ENCODE assay signal across 18 mouse cellular contexts in genomic region chr2:77515654-77516053, GRCm38 (mm10).
DNase-seq lines count a peak whose midpoint lies in the region; ATAC-seq and TF ChIP-seq lines count a peak whose summit lies in the region.
"Had no signal": no experiment of that assay in that cellular context is flagged by ENCODE, and none has a peak within 500 bp of the region (broad histone marks: within the 10 kb centered on the region; RNA-seq: fewer than 3 reads in every experiment).

No protein-coding gene starts in this region.

- no peaks in the 10 kb centered on the region for H3K4me1 ChIP-seq in hindbrain, embryonic 11.5 days (replicated peaks; ENCODE audit: control insufficient read depth, insufficient read depth, low read length)
- H3K4me1 ChIP-seq in hindbrain, embryonic 12.5 days, result peaks cover 13% of the 10 kb centered on the region
- H3K4me1 ChIP-seq in liver, embryonic 14.5 days (replicated peaks; ENCODE audit: control insufficient read depth in 2 of 2, insufficient read depth in 2 of 2, low read length in 1 of 2), result peaks cover 19 to 36% of the 10 kb centered on the region in 2 experiments
- H3K4me1 ChIP-seq in stomach, embryonic 15.5 days, result peaks cover 3% of the 10 kb centered on the region; the same call in 1 of the 2 replicates

- WGBS in hindbrain, embryonic 11.5 days, result 66% methylated on average over 6 of the region's 6 CpGs
- WGBS in hindbrain, embryonic 12.5 days, result 59% methylated on average over 6 of the region's 6 CpGs
- WGBS in liver, embryonic 14.5 days (ENCODE audit: insufficient replicate concordance), result 4% methylated on average over 6 of the region's 6 CpGs
- WGBS in stomach, embryonic 15.5 days, result 53% methylated on average over 6 of the region's 6 CpGs

- DNase-seq in hindbrain, embryonic 11.5 days (ENCODE audit: low spot score), result no peak
- peak; percentile 55 to 72 (median 68) for DNase-seq in liver, embryonic 14.5 days (ENCODE audit: low read depth in 3 of 3, low spot score in 3 of 3)
- DNase-seq in cerebellum, adult 9-10 months, result no peak
- DNase-seq in layer of hippocampus, adult 9-10 months (ENCODE audit: low spot score), result no peak
- no peak for DNase-seq in frontal cortex, postnatal 10 days (ENCODE audit: low spot score in 2 of 2)
- DNase-seq: adrenal gland, postnatal 36 days; gastrocnemius, adult 2 months; heart, adult 2 months; lung, postnatal 36 days; right cerebral cortex, postnatal 4 days; thymus, postnatal 36 days had no signal

- H3K9me3 ChIP-seq in hindbrain, embryonic 11.5 days (ENCODE audit: control insufficient read depth, low read length), result no peaks in the 10 kb centered on the region
- H3K9me3 ChIP-seq in hindbrain, embryonic 12.5 days (replicated peaks), result no peaks in the 10 kb centered on the region
- no peaks in the 10 kb centered on the region for H3K9me3 ChIP-seq in liver, embryonic 14.5 days (ENCODE audit: control insufficient read depth, low read length)
- H3K9me3 ChIP-seq in stomach, embryonic 15.5 days, result no peaks in the 10 kb centered on the region
- H3K9me3 ChIP-seq: midbrain, embryonic 15.5 days had no signal

- H3K4me3 ChIP-seq in hindbrain, embryonic 11.5 days (ENCODE audit: low read depth, low read length), result no peak overlapping the region
- H3K4me3 ChIP-seq in hindbrain, embryonic 12.5 days, result no peak overlapping the region
- H3K4me3 ChIP-seq in liver, embryonic 14.5 days (ENCODE audit: insufficient read depth in 1 of 2, low read depth in 2 of 2, low read length in 2 of 2), result no peak overlapping the region
- no peak overlapping the region for H3K4me3 ChIP-seq in stomach, embryonic 15.5 days (replicated peaks)
- H3K4me3 ChIP-seq: gastrocnemius, adult 2 months; heart, adult 2 months; layer of hippocampus, adult 2 months; midbrain, embryonic 15.5 days had no signal

- 0 out of 2 replicates have a peak, but pooled peaks have one; percentile 34 for ATAC-seq in hindbrain, embryonic 11.5 days (ENCODE audit: low FRiP score)
- no peak for ATAC-seq in hindbrain, embryonic 12.5 days (ENCODE audit: low FRiP score)
- peak; percentile 77 for ATAC-seq in erythroid progenitor cell, adult 5-6 weeks (replicated peaks; ENCODE audit: low FRiP score, poor library complexity, severe bottlenecking)
- ATAC-seq in liver, embryonic 14.5 days (ENCODE audit: insufficient read depth), result peak; percentile 90
- ATAC-seq in stomach, embryonic 15.5 days (ENCODE audit: insufficient read depth, low FRiP score, low read depth), result peak; percentile 87
- ATAC-seq: forebrain, embryonic 16.5 days; hindbrain, postnatal 0 days; midbrain, embryonic 15.5 days had no signal

- peak; percentile 91 for TF ChIP-seq EP300 in liver, embryonic 14.5 days (IDR thresholded peaks at IDR 0.05; ENCODE audit: low read depth)

- no peaks in the 10 kb centered on the region for H3K36me3 ChIP-seq in hindbrain, embryonic 11.5 days (ENCODE audit: control insufficient read depth, insufficient read depth, low read length)
- H3K36me3 ChIP-seq in hindbrain, embryonic 12.5 days, result no peaks in the 10 kb centered on the region
- no peaks in the 10 kb centered on the region for H3K36me3 ChIP-seq in liver, embryonic 14.5 days (replicated peaks; ENCODE audit: control insufficient read depth, insufficient read depth, low read depth)
- H3K36me3 ChIP-seq in stomach, embryonic 15.5 days, result no peaks in the 10 kb centered on the region
- H3K36me3 ChIP-seq: midbrain, embryonic 15.5 days had no signal

- H3K9ac ChIP-seq in hindbrain, embryonic 11.5 days (ENCODE audit: low read depth, low read length), result no peak overlapping the region
- H3K9ac ChIP-seq in hindbrain, embryonic 12.5 days, result no peak overlapping the region
- H3K9ac ChIP-seq in liver, embryonic 14.5 days (replicated peaks), result peak overlapping the region; percentile 6; the same call in 1 of the 2 replicates
- H3K9ac ChIP-seq in stomach, embryonic 15.5 days, result no peak overlapping the region
- H3K9ac ChIP-seq: midbrain, embryonic 15.5 days had no signal

- no peaks in the 10 kb centered on the region for H3K27me3 ChIP-seq in hindbrain, embryonic 11.5 days (ENCODE audit: control insufficient read depth, insufficient read depth, low read length)
- H3K27me3 ChIP-seq in hindbrain, embryonic 12.5 days, result no peaks in the 10 kb centered on the region
- no peaks in the 10 kb centered on the region for H3K27me3 ChIP-seq in liver, embryonic 14.5 days (ENCODE audit: control insufficient read depth, insufficient read depth, low read length)
- no peaks in the 10 kb centered on the region for H3K27me3 ChIP-seq in stomach, embryonic 15.5 days (replicated peaks)
- H3K27me3 ChIP-seq: midbrain, embryonic 15.5 days had no signal

- no peak for TF ChIP-seq CTCF in liver, embryonic 14.5 days (IDR thresholded peaks at IDR 0.05; ENCODE audit: low read depth)

- no peak overlapping the region for H3K27ac ChIP-seq in hindbrain, embryonic 11.5 days (ENCODE audit: low read depth, low read length)
- H3K27ac ChIP-seq in hindbrain, embryonic 12.5 days, result no peak overlapping the region
- no peak overlapping the region; the same call in 1 of the 2 replicates for H3K27ac ChIP-seq in liver, embryonic 14.5 days
- H3K27ac ChIP-seq in stomach, embryonic 15.5 days, result no peak overlapping the region
- H3K27ac ChIP-seq: gastrocnemius, adult 2 months; heart, adult 2 months; hindbrain, postnatal 0 days; layer of hippocampus, adult 2 months; midbrain, embryonic 15.5 days had no signal

- no peak overlapping the region for H3K4me2 ChIP-seq in hindbrain, embryonic 11.5 days (replicated peaks; ENCODE audit: low read depth, low read length)
- H3K4me2 ChIP-seq in hindbrain, embryonic 12.5 days (replicated peaks), result no peak overlapping the region
- H3K4me2 ChIP-seq in liver, embryonic 14.5 days (ENCODE audit: low read depth), result peak overlapping the region; percentile 59
- H3K4me2 ChIP-seq in stomach, embryonic 15.5 days, result no peak overlapping the region
- H3K4me2 ChIP-seq: midbrain, embryonic 15.5 days had no signal

Comparison
In these comparisons a context has a peak if more than half of its experiments do, and no peak if none do; other contexts are left out.
1. DNase-seq: peak in liver, embryonic 14.5 days (3 of 3); none in hindbrain, embryonic 11.5 days (single experiment), cerebellum, adult 9-10 months (single experiment), layer of hippocampus, adult 9-10 months (single experiment) and frontal cortex, postnatal 10 days (0 of 2).